Mouse (Mus musculus) left cerebral cortex, postnatal 4 days (tissue): ENCODE results near the gene Srpr. TPM values are rescaled to one million over a fixed set of nuclear protein-coding genes. Genes with fewer than 3 reads are reported as not detected.

ENCODE experiments used
- DNase-seq: peaks from one replicate; pipeline ENCODE4 v3.0.0-alpha.2; 2022
- intact Hi-C: fragments of 180-260 bp; cut with DNase I; formaldehyde crosslinking; loops from one replicate; pipeline ENCODE4 v1.15.1; 2025
- total RNA-seq, 2 experiments: library from RNA; stranded (reverse); gene quantifications; 2 replicates each; pipeline ENCODE4 v1.2.3; 2021

The Srpr gene
- total RNA-seq, 2 experiments from 2014 or later, result 39.0 to 40.4 TPM

DNA sequence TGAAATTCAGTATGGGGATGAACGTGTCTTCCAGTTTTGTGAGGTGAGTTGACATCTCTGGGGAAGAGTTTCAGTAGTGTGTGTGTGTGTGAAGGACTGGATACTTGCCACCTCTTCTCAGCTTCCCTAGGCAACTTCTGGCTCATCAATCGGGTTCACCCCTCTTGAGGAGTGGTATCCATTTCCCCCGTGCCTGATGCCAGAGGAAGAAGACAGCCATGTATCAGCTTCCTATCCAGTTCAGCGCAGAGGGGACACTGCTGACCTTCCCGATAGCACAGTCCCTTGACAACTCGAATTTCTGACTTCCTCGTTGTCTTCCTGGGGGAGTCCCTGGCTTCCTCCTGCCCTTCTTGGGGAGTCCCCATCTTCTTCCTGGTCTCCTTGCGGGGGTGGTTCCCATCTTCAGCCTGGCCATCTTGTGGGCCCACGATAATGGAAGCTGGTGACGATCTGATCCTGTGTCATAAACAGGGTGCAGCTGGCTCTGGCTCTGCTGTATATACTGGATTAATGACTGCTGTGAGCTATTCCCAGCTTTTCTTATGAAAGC, 12.5 kb upstream of the Srpr start:
- no peak for DNase-seq
- intact Hi-C loops, result no loop called here

DNA sequence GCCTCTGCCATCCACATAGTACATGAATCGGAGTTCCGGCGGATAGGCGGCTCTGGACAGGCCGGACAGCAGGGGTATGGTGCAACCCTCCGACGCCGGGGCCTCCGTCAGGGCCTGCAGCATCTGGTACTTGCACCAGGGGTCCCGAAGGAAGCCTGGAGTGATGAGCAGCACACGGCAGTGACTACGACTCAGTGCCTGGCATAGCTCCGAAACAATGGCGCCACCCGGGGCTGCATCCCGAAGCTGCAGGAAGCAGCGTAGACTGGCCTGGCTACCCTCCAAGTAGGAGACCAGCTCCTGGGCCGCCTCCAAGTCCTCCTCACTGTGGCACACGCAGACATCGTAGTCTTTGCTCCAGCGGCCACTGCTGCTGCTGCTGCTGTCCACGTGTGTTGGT, 11.3 kb upstream of the Srpr start:
- intact Hi-C loops, result no loop called here
- DNase-seq, result peak; percentile 80

DNA sequence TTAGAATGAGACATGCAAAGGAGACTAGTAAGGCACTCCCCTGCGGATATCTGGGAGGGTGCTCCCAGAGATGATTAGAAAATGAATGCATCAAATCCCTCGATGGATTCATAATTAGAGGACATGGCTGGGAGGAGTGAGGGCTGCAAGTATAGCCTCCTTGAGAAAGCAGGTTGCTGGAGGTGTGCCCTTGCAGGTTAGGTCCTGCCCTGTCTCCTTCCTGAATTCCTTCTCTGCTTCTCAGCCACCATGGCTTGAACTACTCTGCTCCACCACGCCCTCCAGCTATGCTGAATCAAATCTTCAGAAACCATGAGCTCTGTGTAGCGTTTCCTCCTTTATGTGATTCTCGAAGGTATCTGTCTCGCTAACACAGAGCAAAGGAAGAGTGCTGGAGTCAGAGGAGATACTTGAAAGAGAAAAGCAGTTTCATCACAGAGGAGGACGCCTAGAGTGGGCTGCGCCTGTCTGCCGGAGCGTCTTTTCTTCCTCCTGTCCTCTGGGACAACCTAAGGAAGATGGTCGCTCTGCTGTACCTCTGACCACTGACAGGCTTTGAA, 6.9 kb upstream of the Srpr start:
- DNase-seq, result no peak
- intact Hi-C loops, result no loop called here

DNA sequence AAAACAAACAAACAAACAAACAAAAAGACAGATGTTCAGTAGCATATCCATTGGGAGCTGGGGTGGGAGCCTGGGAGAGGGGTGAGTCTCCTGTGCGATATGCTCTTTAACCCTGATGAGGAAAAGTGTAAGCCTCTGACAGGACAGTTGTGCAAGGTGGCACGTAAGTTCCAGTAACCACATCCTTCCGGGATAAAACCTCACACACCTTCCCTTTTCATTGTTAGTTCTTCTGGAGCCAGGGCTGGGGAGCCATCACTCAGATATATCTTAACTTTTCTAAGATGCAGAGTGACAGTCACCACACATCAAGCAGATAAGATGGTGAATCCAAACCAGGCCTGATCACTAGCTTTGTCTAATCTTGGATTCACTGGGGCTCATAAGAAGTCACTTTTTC, 5.9 kb upstream of the Srpr start:
- DNase-seq, result no peak

DNA sequence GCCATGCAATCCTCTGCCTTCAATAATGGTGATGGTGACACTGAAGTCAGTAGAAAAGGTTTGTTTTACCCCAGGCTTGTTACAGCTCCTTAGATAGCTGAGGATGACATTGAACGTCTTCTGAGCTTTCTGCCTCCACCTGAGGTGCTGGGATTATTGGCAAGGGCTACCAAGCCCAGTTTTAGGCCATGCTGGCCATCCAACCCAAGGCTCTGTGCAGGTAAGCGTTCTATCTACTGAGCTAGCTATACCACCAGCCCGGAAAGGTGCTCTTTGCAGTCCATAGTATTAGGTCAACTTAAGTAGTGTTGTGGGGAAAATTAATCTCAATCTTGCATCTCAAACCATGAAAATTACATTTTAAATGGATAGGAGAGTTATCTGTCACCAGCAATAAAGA, 2.4 kb upstream of the Srpr start:
- intact Hi-C loops, result no loop called here
- no peak for DNase-seq

More for the DNA sequence above, 5.9 kb upstream of the Srpr start:
- intact Hi-C loops, result no loop called here

DNA sequence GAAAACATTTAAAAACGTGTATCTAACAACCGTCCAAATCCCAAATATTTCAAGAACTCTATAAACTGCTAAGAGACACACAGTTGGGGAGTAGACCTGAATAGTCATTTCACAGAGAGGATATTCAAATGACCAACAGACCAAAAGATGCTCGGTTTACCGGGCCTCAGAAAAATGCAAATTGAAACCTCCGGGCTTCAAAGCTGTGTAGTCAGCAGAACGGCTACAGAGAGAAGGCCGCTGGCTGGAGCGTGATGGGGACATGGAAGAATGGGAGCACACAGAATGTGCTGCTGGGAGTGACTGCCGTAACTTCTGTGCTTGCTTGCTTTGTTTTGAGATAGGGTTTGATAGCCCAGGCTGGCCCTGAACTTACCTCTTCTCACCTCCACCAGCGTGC, 1.6 kb upstream of the Srpr start:
- intact Hi-C loops, result no loop called here
- DNase-seq, result no peak

DNA sequence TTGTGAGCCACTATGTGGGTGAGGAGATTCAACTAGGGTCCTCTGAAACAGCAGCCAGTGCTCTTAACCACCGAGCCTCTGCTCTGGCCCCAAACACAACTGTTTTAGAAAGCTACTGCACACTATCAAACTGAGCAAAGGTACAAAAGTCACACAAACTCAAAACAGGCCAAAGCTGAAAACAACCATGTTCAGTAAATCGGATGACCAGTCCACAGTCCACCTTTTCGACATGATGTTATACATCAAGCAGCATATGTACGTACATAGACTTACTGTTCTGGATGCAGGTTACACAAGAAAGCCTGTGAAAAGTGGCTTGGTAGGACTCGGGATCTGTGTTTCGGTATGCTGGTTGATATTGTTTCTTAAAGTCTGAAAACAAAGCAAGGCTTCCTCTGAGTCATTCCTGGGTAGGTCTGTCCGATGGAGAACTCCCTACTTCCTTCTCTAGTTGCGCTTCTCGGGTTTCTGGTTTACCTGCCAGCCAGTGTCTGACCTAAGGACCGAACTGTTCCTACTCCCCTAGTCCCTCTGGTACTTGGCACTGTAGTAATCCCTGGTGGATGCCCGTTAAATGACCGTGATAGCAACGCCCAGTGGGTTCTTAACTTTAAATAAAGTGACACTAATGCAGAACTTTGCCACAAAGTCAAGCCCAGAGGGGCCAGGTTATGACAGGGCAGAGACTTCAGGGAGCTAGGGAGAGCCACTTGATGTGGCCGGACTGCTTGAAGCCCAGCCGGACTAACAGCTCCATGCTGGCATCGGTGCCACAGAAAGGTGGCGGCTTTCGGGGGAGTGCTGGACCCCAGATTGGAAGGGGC, 817 bp upstream of the Srpr start:
- DNase-seq, result no peak
- intact Hi-C loops, result no loop called here

DNA sequence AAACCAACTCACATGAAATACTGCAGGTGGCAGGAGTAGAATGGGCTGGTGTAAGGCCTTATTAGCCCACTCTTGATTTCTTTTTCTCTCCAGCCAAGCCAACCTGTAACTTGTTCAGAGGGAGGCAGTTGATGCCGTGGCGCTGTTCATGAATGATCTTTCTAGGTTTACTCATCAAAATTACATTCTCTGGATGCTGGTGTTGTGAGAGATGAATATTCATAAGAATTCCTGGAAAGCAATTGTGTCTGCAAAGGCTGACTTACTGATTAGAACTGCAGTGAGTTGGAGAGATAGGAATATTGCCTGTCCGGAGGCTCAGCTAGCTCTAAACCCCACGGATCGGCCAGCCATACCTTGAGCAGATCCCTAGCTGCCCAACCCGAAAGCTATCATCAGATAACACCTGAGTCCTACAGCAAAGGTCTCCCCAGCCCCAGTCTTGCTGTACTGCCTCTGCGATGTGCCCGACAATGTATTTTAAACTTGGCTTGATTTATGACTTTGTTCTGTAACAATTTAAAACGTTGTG, 620 bp downstream of the Srpr start:
- intact Hi-C loops, result no loop called here
- DNase-seq, result no peak

DNA sequence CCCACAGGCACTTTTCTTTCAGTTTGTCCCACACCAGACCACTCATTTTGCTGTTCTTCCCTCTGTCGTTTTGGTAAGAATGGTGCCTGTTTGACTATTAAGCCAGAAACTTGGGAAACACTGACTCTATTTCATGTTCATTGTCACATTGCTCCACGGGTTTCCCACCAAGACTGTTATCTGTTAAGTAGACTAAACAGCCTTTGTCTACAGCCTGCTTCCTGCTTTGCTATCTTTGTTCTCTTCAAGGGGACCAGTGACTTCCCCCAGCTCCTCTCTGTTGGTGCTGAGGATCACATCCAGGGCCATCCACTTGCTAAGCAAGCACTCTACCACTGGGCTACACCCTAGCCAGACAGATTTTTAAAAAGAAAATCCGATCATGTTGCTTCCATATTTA, 3.6 kb downstream of the Srpr start:
- DNase-seq, result no peak

DNA sequence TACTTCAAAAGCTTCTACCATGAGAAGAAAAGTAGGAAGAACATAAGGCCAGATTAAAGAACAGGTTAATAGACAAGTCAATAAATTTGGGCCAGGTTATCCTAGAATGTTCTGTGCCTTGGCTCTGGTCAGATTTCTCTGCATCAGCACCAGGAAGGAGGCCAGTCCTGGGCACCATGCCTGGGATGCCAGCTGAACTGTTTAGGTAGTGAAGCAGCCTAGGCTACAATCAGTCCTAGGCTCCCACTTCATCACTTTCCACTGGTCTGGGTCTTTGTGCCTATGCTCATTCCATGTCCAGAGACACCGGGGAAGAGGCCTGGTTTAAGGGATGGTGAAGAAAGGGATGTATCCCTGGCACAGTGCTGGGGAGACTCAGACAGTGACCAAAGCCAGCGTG, 4.4 kb downstream of the Srpr start:
- intact Hi-C loops, result no loop called here
- DNase-seq, result no peak

More for the DNA sequence above, 3.6 kb downstream of the Srpr start:
- intact Hi-C loops, result no loop called here

DNA sequence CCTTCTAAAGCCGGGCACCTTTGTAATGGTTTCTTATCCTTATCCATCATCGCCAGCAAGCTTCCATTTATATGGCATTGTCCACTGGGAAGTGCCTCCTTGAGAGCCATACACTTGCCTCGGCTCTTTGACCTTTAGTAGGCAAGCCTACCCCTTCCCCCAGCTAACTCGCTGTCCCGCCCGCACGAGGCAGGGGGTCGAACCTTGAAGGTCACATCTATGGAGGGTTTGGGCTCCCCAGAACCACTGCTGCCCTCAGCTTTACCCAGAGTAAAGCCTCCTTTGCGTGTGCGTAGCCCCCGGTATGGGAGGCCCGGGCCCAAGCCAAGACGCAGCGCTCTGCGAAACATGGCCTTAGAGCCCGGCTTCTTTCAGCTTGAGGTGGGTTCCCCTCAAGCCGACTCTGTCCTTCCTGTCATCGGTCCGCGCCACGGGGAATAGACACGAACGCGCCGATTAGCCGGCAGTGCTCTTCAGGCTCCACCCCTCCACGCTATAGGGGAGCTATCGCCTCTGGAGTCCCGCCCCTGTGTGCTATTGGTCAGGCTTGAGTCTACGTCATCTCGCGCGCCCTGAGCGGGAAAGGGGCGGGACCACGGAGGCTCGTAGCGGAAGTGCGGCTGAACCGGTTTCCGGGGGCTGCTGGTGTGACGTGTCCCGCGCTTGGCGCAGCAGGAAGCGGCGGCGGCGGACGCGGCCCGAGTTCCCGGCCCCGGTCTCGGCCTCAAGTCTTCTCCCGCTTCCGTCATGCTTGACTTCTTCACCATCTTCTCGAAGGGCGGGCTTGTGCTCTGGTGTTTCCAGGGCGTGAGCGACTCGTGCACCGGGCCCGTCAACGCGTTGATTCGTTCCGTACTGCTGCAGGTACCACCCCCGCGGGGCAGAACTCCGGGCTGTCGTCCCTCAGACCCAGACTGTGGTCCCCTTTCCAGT, 10.8 kb downstream of the Srpr start, which contains the start of gene Foxred1:
Foxred1 (minus strand) TSS at position 514 of the 933 bp plus-strand sequence.
- peak; percentile 99 for DNase-seq
- intact Hi-C loops, result loop anchor here (10.0 kb wide), 1 partner anchor 334 kb away; no protein-coding TSS in a partner anchor

DNA sequence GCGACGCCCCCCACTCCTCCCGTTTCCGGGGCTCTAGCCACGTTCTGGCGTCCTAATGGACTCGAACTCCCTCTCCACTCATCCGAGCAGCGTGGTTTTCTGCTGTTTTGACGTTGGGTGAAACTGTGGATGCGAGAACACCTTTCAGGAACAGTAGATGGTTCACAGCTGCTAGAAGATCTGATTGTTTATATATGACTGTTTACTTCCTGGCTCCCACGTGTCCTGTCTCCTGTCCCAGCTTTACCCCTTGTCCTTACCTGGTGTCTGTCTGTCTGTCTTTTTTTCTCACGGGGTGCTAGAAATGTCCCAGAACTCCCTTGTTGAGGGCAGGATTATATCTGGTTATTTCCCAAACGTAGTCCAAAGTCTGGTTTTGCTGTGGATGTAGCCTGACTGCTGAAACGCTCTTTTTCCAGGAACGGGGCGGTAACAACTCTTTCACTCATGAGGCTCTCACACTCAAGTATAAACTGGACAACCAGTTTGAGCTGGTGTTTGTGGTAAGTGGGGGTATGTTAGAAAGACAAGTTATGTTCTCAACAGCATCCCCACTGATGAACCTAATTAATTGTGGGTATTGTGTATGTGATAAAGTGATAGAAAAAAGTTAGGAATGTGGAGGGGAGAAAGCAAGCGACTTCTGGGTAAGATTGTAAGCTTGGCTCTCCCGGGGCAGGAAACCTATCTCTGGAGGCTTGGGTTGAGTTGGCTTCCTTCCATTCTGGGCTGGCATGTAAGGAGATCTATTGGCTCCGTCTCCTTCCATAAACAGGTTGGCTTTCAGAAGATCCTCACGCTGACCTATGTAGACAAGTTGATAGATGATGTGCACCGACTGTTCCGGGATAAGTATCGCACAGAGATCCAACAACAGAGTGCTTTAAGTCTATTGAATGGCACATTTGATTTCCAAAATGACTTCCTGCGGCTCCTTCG, 11.9 kb downstream of the Srpr start:
- no peak for DNase-seq
- intact Hi-C loops, result loop anchor here (10.0 kb wide), 1 partner anchor 333 kb away; no protein-coding TSS in a partner anchor

DNA sequence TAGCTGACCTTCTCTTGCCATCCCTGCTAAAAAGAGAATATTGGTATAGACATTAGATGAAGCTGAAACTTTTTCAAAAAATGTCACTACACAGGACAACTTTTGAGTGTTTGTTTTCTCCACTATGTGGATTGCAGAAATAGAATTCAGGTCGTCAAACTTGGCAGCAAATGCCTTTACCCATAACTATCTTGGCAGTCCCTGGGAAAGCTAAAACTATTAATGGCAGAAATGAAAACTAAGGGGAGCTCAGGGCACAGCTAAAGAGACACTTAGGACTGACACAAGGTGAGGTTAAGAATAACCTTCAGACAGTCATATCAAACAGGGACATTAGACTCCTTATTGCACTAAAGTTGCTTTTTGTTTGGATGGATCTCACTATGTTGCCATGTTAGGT, 18.0 kb downstream of the Srpr start:
- DNase-seq, result no peak
- intact Hi-C loops, result loop anchor here (10.0 kb wide), 1 partner anchor 327 kb away; no protein-coding TSS in a partner anchor

DNA sequence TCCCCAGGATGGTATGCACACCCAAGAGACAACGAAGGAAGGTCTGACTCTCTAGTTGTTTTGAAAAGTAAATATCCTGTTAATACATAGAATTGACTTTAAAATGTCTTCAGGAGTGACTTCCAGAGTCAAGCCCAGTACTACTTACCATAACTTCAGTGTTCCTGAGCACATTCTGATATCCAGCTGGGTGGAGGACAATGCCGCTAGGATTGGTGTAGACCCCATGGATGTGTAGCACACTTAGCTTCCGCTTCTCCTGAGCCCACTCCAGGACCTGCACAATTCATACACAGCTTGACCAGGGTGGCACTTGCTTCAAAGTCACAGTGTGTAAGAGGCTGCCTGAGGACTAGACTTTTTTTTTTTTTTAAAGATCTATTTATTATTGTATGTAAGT, 23.5 kb downstream of the Srpr start:
- intact Hi-C loops, result no loop called here
- no peak for DNase-seq

DNA sequence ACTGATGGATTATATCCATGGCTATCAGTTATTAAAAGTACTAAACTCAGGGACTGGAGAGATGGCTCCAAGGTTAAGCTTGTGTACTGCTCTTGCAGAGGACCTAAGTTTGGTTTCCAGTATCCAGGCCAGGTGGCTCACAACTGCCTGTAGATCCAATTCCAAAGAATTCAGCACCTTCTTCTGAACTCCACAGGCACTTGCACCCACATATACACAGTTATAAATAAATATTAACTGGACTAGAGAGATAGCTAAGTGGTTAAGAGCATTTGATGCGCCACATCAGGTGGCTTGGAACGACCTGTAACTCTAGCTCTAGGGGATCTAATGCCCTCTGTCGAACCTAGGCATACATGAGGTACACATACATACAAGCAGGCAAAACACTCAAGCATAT, 28.7 kb downstream of the Srpr start:
- intact Hi-C loops, result no loop called here
- DNase-seq, result no peak

DNA sequence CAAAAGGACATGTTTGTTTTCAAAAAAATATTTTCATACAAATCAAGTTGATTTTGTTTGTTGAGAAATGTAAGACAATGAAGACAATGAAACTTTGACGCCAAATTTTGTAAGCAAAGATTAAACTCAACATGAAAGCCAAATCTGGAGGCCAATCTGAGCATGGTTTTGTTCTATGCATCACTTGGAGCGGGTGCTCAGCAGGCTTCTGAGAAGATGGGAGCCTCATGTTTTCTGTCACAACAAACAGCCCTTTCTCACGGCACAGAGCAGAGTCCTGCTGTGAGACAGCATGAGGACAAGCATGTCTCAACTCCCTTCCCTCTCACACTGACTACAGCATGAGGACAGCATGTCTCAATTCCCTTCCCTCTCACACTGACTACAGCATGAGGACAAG, 36.0 kb downstream of the Srpr start:
- intact Hi-C loops, result no loop called here
- no peak for DNase-seq

DNA sequence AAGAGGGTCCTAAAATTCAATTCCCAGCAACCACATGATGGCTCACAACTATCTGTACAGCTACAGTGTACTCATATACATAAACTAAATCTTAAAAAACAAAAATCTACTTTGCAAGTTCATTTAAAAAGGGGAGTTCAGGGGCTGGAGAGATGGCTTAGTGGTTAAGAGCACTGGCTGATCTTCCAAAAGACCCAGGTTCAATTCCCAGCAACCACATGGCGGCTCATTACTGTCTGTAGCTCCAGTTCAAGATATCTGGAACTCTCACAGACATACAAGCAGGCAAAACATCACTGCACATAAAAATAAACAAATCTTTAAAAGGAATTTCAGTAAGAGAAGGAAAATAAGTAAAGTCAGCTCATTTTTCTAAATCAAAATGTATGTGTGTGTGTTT, 38.4 kb downstream of the Srpr start:
- no peak for DNase-seq
- intact Hi-C loops, result no loop called here

DNA sequence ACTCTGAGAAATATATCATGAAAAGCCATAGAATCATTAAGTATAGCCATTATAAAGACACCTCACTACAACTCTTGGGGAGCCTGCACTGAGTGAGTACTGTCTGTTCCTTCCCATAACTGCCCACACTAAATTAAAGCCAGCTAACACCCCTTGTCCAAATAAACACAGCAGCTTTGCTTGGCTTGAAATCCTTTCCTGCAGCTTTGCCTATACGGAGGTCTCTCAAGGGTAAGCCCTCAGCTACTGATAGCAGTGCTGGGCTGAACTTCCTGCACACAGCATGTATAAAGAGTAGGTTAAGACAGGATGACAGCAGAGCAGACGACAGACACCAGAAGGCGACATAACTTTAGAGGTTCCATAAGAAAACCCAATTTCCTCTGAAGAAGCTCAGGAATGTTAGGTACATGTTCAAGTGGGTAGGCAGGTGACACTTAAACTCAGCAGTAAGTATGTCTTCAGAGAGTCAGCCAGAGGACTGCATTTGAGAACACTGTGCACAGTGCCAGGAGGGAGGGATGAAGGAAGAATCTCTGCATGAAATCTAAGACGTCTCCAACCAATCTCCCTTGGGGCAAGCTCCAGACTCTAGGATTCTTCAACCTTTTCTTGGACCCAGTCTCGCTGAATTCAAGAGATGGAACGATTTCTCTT, 39.1 kb downstream of the Srpr start:
- no peak for DNase-seq
- intact Hi-C loops, result no loop called here

DNA sequence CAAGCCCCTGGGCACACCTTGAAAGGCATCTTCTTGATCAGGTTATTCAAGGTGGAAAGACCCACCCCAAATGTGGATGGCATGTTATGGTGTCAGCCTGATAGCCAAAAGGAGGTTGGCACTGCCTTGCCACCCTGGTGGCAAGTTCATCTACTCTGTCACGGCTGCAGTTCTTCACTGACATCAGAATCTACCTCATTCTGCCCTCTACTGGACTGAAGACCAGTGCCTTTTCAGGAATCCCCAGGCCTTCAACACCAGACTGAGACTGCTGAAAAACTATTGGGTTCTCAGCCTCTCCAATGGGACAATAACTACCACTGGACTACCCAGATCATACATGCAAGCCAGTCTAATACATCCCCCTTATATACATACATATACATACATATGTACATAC, 39.8 kb downstream of the Srpr start:
- intact Hi-C loops, result no loop called here
- DNase-seq, result no peak
